Mouse (Mus musculus) liver, postnatal 0 days (tissue): Measurements from ENCODE around the gene Smyd3. TPM values are rescaled to one million over a fixed set of nuclear protein-coding genes. Genes with fewer than 3 reads are reported as not detected.

Experiments used
- ATAC-seq: fragments of 200-750 bp; cut with Nextera tagmentation; 2 replicates; pipeline ENCODE4 v1.8.0; 2017; ENCODE audit warnings: mild to moderate bottlenecking, moderate library complexity
- DNase-seq: peaks from one replicate; pipeline ENCODE4 v3.0.0-alpha.2; 2016
- H3K27ac ChIP-seq: fragments of 300-500 bp; sonication (generic); 2 replicates; pipeline ENCODE4 v1.5.1; 2014; ENCODE audit warnings: antibody characterized with exemption, moderate library complexity, mild to moderate bottlenecking, low read depth
- H3K27me3 ChIP-seq: fragments of 300-500 bp; sonication (generic); 2 replicates; pipeline ENCODE4 v1.6.1; 2014; ENCODE audit warnings: low read length, control low read depth, mixed read lengths; ENCODE audit not compliant: insufficient read depth
- H3K36me3 ChIP-seq: fragments of 300-500 bp; sonication (generic); replicated peaks from 2 replicates; pipeline ENCODE4 v1.6.1; 2014; ENCODE audit warnings: mild to moderate bottlenecking, control low read depth, low read length, moderate library complexity, mixed read lengths; ENCODE audit not compliant: insufficient read depth
- H3K4me1 ChIP-seq: fragments of 300-500 bp; sonication (generic); 2 replicates; pipeline ENCODE4 v1.6.1; 2014; ENCODE audit warnings: antibody characterized with exemption, mild to moderate bottlenecking, control low read depth; ENCODE audit not compliant: insufficient read depth
- H3K4me2 ChIP-seq: fragments of 300-500 bp; sonication (generic); 2 replicates; pipeline ENCODE4 v1.6.1; 2014; ENCODE audit warnings: low read depth, mild to moderate bottlenecking, low read length, moderate library complexity, mixed read lengths
- H3K4me3 ChIP-seq: fragments of 300-500 bp; sonication (generic); 2 replicates; pipeline ENCODE4 v1.5.1; 2014; ENCODE audit warnings: low read depth, low read length
- H3K9ac ChIP-seq: fragments of 300-500 bp; sonication (generic); replicated peaks from 2 replicates; pipeline ENCODE4 v1.6.1; 2014; ENCODE audit warnings: mild to moderate bottlenecking, moderate library complexity
- H3K9me3 ChIP-seq: fragments of 300-500 bp; sonication (generic); 2 replicates; pipeline ENCODE4 v1.6.1; 2016; ENCODE audit warnings: mild to moderate bottlenecking, control low read depth, low read length, mixed read lengths
- CTCF ChIP-seq: sonication (generic); IDR thresholded peaks from 2 replicates; pipeline ENCODE4 v1.5.1; 2016; ENCODE audit warnings: antibody characterized with exemption, low read depth
- EP300 ChIP-seq: IDR thresholded peaks from 2 replicates; pipeline ENCODE4 v1.6.1; 2016; ENCODE audit warnings: antibody characterized with exemption, low read depth, mild to moderate bottlenecking
- WGBS: fragments of 180-500 bp; shearing (Covaris S2); extraction: QIAGEN DNeasy Blood & Tissue Kit; methylation state at CpG from one replicate; pipeline ENCODE4 v1.1.7; 2014; ENCODE audit not compliant: insufficient replicate concordance; 5-methylcytosine and 5-hydroxymethylcytosine counted together
- polyA plus RNA-seq: library from polyadenylated mRNA; unstranded; fragments of >200 nt; fragmentation: Nextera tagmentation; extraction: Ambion mirVana; gene quantifications from 2 replicates; pipeline ENCODE4 v1.2.1, GENCODE M21; 2015

Gene Smyd3
- polyA plus RNA-seq, 1 experiment from 2014 or later = 5.1 TPM

DNA sequence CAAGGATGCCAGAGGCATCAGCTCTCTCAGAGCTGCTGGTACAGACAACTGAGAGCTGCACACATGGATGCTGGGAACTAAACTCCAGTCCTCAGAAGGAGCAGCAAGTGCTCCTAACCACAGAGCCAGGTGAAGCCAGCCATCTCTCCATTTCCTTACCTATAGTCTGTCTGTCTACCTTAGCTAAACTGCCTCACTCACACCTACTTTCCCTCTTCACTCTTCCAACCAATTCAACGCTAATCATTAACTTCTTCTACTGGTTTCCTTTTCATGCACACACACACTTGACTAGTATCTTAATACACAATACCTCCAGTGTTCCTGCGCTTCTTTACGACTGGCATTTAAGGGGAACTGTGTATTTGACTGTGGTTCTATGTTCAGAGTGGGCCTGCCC, 22.0 kb upstream of the Smyd3 start:
- DNase-seq = no peak

DNA sequence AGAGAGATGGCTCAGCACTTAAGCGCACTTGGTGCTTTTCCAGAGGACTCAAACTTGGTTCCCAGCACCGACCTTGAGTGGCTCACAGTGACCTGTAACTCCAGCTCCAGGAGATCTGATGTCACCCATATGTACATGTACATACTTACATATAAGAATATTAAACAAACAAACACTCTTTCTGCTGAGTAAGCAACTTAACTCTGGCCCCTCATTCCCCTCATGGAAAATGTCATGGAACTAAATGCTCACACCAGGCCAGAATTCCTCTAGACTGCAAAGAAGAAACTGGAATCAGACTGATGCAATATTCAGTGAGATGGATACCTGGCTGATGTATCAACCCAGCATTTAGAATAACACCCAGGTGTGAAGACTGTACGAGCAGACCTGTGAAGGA, 21.2 kb upstream of the Smyd3 start:
- no peaks in the 10 kb centered on the region for H3K27me3 ChIP-seq
- peaks cover 12% of the 10 kb centered on the region for H3K36me3 ChIP-seq
- H3K9me3 ChIP-seq = no peaks in the 10 kb centered on the region
- DNase-seq (no peak), ATAC-seq (no peak)
- no peak overlapping the region for H3K4me3 ChIP-seq
- no peak overlapping the region for H3K9ac ChIP-seq
- no peak for TF ChIP-seq CTCF
- TF ChIP-seq EP300 = no peak
- WGBS = 95% methylated on average over 3 of the region's 3 CpGs
- no peak overlapping the region for H3K27ac ChIP-seq
- no peaks in the 10 kb centered on the region for H3K4me1 ChIP-seq
- H3K4me2 ChIP-seq = no peak overlapping the region

More for the DNA sequence above, 22.0 kb upstream of the Smyd3 start:
- H3K4me2 ChIP-seq = no peak overlapping the region
- no peak overlapping the region for H3K9ac ChIP-seq
- ATAC-seq = no peak
- 75% methylated on average over 3 of the region's 3 CpGs for WGBS
- no peaks in the 10 kb centered on the region for H3K9me3 ChIP-seq
- no peak for TF ChIP-seq CTCF
- no peak for TF ChIP-seq EP300
- no peaks in the 10 kb centered on the region for H3K27me3 ChIP-seq
- no peak overlapping the region for H3K27ac ChIP-seq
- peaks cover 7% of the 10 kb centered on the region; the same call in 1 of the 2 replicates for H3K4me1 ChIP-seq
- H3K36me3 ChIP-seq = peaks cover 12% of the 10 kb centered on the region
- no peak overlapping the region for H3K4me3 ChIP-seq

DNA sequence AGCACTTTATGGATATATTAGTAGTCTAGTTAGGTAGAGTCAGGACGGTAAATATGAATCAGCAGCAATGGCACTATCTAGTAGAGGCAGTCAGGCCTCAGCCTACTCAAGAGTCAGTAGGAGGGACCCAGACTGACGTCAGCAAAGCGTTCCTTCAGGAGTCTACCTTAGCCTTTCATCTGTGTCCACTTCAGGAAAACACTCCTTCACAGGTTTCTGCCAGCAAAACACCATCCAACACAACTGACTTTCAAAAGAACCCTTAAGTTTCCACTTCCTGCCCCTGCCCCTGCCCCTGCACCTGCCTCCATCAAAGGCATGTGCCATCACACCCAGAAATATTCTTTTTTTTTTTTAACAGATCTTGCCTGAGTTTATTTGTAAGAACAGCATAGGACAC, 2.1 kb upstream of the Smyd3 start:
- TF ChIP-seq EP300 (no peak), CTCF (no peak)
- H3K27me3 ChIP-seq = no peaks in the 10 kb centered on the region
- no peaks in the 10 kb centered on the region for H3K9me3 ChIP-seq
- no peaks in the 10 kb centered on the region for H3K36me3 ChIP-seq
- 75% methylated on average over 3 of the region's 3 CpGs for WGBS
- H3K4me3 ChIP-seq = no peak overlapping the region
- DNase-seq (no peak), ATAC-seq (no peak)
- H3K27ac ChIP-seq = no peak overlapping the region
- H3K4me2 ChIP-seq = no peak overlapping the region
- peaks cover 4% of the 10 kb centered on the region for H3K4me1 ChIP-seq
- H3K9ac ChIP-seq = no peak overlapping the region

DNA sequence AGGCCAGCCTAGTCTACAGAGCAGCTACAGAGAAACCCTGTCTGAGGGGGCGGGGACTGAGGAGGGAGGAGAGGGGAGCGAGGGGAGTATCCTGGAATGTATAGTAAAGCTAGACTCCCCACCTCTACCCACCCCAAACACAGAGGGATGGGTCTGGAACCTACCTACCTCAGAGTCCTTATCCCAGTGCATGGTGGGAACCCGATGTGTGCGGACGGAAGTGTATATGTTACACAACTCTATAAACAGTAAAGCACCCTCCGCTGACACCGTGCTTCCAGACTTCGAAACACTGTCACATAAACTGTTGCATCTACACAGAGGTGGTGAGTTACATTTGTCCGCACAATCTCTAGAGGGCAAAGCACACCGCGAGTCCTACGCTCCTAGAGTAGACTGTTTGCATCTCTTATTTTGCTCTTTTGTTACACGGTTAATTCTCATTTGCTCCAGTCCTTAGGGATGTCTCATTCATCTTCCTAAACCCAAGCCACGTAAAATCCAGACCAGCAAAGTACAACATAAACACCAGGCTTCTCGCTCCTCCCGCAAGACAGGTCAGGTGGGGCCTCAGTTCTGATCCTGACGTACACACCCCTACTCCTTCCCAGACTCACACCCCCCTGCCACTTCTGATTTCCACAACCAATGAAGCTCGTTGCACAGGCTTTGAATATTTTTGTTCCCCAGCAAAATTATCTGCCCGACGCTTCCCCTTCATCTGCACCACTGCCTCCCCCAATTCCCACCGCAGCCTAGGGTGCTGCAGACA, 714 bp downstream of the Smyd3 start:
- Histone ChIP-seq H3K4me2 (peak overlapping the region; percentile 100), H3K27me3 (no peaks in the 10 kb centered on the region), H3K4me3 (peak overlapping the region; percentile 91), H3K9me3 (no peaks in the 10 kb centered on the region), H3K36me3 (no peaks in the 10 kb centered on the region), H3K27ac (peak overlapping the region; percentile 74), H3K9ac (peak overlapping the region; percentile 81), H3K4me1 (peaks cover 4% of the 10 kb centered on the region)
- DNase-seq = peak; percentile 37
- 1% methylated on average over 21 of the region's 21 CpGs for WGBS
- ATAC-seq = peak; percentile 65
- TF ChIP-seq CTCF (no peak), EP300 (no peak)

DNA sequence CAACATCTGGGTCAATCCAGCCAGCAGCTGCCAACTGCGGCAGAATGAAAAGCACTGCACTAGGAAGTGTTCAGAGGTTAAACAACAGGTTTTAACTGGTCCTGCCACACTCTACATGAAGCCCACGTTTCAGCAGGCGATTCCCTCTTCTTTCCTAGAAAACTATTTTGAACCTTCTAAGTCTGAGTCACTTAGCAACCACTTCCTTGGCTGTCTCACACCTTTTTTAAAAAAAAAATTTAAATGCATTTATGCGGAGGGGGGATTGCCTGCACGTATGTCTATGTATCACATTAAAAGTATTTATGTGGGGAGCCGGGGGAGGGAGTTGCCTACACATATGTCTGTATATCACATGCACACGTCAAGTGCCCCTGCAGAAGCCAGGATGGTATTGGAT, 5.9 kb downstream of the Smyd3 start:
- Histone ChIP-seq H3K36me3 (no peaks in the 10 kb centered on the region), H3K4me1 (peaks cover 4% of the 10 kb centered on the region), H3K27me3 (no peaks in the 10 kb centered on the region), H3K4me3 (no peak overlapping the region), H3K27ac (no peak overlapping the region), H3K9me3 (no peaks in the 10 kb centered on the region), H3K4me2 (no peak overlapping the region), H3K9ac (no peak overlapping the region)
- 74% methylated on average over 7 of the region's 7 CpGs for WGBS
- ATAC-seq (no peak), DNase-seq (no peak)
- TF ChIP-seq EP300 (no peak), CTCF (no peak)

DNA sequence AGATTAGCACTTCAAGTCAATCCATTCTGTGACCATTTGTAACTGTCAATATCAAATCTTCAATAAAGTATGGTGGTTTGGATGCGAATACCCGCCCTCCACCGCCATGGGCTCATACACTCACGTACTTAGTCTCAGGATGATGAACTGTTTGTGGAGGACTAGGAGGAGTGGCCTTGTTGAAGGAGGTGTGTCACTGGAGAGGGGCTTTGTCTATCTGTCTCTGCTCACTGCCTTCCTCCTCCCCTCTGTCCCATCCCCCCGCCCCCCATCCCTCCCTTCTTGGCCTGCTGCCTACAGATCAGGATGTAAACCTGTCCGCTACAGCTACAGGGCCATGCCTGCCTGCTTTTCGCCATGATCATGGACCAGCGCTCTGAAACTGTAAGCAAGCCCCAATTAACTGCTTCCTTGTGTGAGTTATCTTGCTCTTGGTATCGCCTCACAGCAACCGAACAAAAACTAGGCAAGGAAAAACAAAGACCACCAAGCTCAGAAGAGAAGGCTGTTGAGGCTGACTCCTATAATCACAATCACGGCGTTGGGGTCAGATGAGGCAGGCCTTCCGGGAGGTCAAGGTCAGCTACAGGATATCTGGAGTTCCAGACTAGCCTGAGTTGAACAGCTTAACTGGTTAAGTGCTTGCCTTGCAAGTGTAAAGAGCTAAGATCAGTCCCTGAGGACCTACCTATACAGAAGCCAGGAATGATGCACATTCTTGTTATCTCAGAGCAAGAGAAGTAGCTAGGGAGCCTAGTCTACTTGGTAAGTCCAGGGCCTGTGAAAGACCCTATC, 7.1 kb downstream of the Smyd3 start:
- Histone ChIP-seq H3K36me3 (no peaks in the 10 kb centered on the region), H3K27me3 (no peaks in the 10 kb centered on the region), H3K4me1 (no peaks in the 10 kb centered on the region), H3K9me3 (no peaks in the 10 kb centered on the region), H3K4me3 (no peak overlapping the region), H3K9ac (no peak overlapping the region), H3K4me2 (no peak overlapping the region), H3K27ac (no peak overlapping the region)
- TF ChIP-seq CTCF (no peak), EP300 (no peak)
- ATAC-seq (no peak), DNase-seq (no peak)
- WGBS = 84% methylated on average over 12 of the region's 13 CpGs
